Mouse (Mus musculus) thymus, postnatal 36 days (tissue): ENCODE measurements around the gene Gpr55.
"Not testable (repeated sequence)": the region's sequence is repeated elsewhere in the genome, so short reads cannot be mapped to it uniquely, and the experiment has no call there.

Source experiments
- DNase-seq, 2 experiments: peaks; one replicate each; pipeline ENCODE4 v3.0.0; 2022; ENCODE audit warnings: mixed read lengths in 2 of 2

The Gpr55 gene

GRCm38 (mm10) chr1:85960873-85961272, at the start of gene Gpr55:
Gpr55 (minus strand) TSS chr1:85961007.
- DNase-seq = peak; percentile 33 to 56

GRCm38 (mm10) chr1:86007778-86008177, 47.0 kb upstream of the Gpr55 start:
- DNase-seq = peak; percentile 80 to 83

- DNase-seq = no peak
Observed at GRCm38 (mm10) chr1:86006040-86006439, 45.2 kb upstream of the Gpr55 start.

GRCm38 (mm10) chr1:86005540-86005939, 44.7 kb upstream of the Gpr55 start:
- peak; percentile 15 to 33 for DNase-seq

GRCm38 (mm10) chr1:85999853-86000570, 39.2 kb upstream of the Gpr55 start:
- DNase-seq = no peak

- DNase-seq = no peak
Observed at GRCm38 (mm10) chr1:85998012-85998411, 37.2 kb upstream of the Gpr55 start.

GRCm38 (mm10) chr1:85997221-85997620, 36.4 kb upstream of the Gpr55 start:
- no peak for DNase-seq

GRCm38 (mm10) chr1:85993541-85993940, 32.7 kb upstream of the Gpr55 start:
- DNase-seq = no peak

- DNase-seq = no peak
Observed at GRCm38 (mm10) chr1:85992175-85992574, 31.4 kb upstream of the Gpr55 start.

GRCm38 (mm10) chr1:85988882-85989281, 28.1 kb upstream of the Gpr55 start:
- not testable (repeated sequence) for DNase-seq

GRCm38 (mm10) chr1:85988351-85988750, 27.5 kb upstream of the Gpr55 start:
- DNase-seq = no peak

GRCm38 (mm10) chr1:85985784-85986183, 25.0 kb upstream of the Gpr55 start:
- DNase-seq = no peak

GRCm38 (mm10) chr1:85981738-85982357, 21.0 kb upstream of the Gpr55 start:
- DNase-seq = no peak

GRCm38 (mm10) chr1:85977709-85978108, 16.9 kb upstream of the Gpr55 start:
- no peak for DNase-seq

- DNase-seq = no peak
Observed at GRCm38 (mm10) chr1:85973468-85973877, 12.7 kb upstream of the Gpr55 start.

GRCm38 (mm10) chr1:85972341-85972740, 11.5 kb upstream of the Gpr55 start:
- no peak for DNase-seq

GRCm38 (mm10) chr1:85971070-85971469, 10.3 kb upstream of the Gpr55 start:
- DNase-seq = no peak

GRCm38 (mm10) chr1:85969519-85969918, 8.7 kb upstream of the Gpr55 start:
- DNase-seq = no peak

GRCm38 (mm10) chr1:85969081-85969480, 8.3 kb upstream of the Gpr55 start:
- DNase-seq = no peak

GRCm38 (mm10) chr1:85965856-85966255, 5.0 kb upstream of the Gpr55 start:
- no peak for DNase-seq

- peak; percentile 15 to 27 for DNase-seq
Observed at GRCm38 (mm10) chr1:85962081-85962480, 1.3 kb upstream of the Gpr55 start.

- no peak for DNase-seq
Observed at GRCm38 (mm10) chr1:85959889-85960276, 924 bp downstream of the Gpr55 start.

GRCm38 (mm10) chr1:85959129-85959888, 1.5 kb downstream of the Gpr55 start:
- peak; percentile 26 to 37 for DNase-seq
